Mouse (Mus musculus): ENCODE measurements at regions not wholly inside any gene's neighbourhood (a gene's known extent, or its start where the extent isn't known, plus 50 kb on each side); places are given as distances from the start of the nearest gene placed in this dataset.

- TF ChIP-seq CTCF (IDR thresholded peaks at IDR 0.05; ENCODE audit: low read depth) (no peak), EP300 (IDR thresholded peaks at IDR 0.05; ENCODE audit: low read depth) (no peak)
- ATAC-seq: no peak
- no peak overlapping the region for H3K9ac ChIP-seq (replicated peaks)
- no peaks in the 10 kb centered on the region for H3K36me3 ChIP-seq (replicated peaks; ENCODE audit: insufficient read depth, low read length)
- no peak overlapping the region for H3K27ac ChIP-seq (ENCODE audit: low read depth)
- H3K4me2 ChIP-seq (ENCODE audit: low read depth, low read length): no peak overlapping the region
- 79% methylated on average over 5 of the region's 5 CpGs for WGBS (ENCODE audit: insufficient replicate concordance)
- H3K4me3 ChIP-seq (ENCODE audit: low read depth, low read length): no peak overlapping the region
- H3K9me3 ChIP-seq (ENCODE audit: low read length): no peaks in the 10 kb centered on the region
- no peak for DNase-seq
- H3K27me3 ChIP-seq (ENCODE audit: insufficient read depth, low read length): no peaks in the 10 kb centered on the region
- no peaks in the 10 kb centered on the region for H3K4me1 ChIP-seq (ENCODE audit: insufficient read depth)
Observed at GRCm38 (mm10) chr15:5846571-5846970, 453.0 kb upstream of the Dab2 start.

DNA sequence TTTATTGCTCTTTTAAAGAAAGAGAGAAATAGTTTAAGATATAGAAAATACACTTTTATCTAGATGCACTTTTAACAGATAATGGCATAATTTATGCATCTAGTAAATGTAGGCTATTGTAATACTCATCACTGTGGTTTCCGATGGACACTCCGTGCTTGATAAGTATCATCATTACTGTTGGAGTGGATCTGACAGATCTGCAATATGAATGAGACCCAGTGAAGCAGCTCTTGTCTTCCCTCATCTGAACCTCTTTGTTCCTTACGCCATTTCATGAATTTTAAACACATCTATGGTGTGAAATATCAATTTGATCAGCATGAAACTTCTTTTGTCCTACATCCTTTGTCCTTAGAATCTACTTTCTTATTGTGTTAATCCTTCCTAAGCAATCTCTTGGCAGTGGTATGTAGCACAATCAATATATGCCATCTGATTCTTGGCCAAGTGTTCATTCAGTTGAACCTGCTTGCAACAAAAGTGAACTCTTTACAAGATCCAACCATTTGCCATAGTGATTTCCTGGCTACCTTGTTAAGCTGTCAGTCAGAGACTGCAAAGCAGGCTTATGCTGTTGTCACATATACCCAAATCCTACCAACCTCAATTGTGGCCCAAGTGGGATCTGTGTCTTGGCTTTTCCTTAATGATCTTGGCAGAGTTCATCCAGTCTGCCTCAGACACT, 452.0 kb upstream of the Dab2 start:
- TF ChIP-seq EP300 (IDR thresholded peaks at IDR 0.05; ENCODE audit: low read depth) (no peak), CTCF (IDR thresholded peaks at IDR 0.05; ENCODE audit: low read depth) (no peak)
- no peak for ATAC-seq
- WGBS (ENCODE audit: insufficient replicate concordance): 82% methylated on average over 3 of the region's 3 CpGs

GRCm38 (mm10) chr15:5852523-5852922, 447.1 kb upstream of the Dab2 start:
- ATAC-seq (no peak), DNase-seq (no peak)
- no peaks in the 10 kb centered on the region for H3K9me3 ChIP-seq (ENCODE audit: low read length)
- H3K9ac ChIP-seq (replicated peaks): no peak overlapping the region
- no peak overlapping the region for H3K27ac ChIP-seq (ENCODE audit: low read depth)
- no peaks in the 10 kb centered on the region for H3K27me3 ChIP-seq (ENCODE audit: insufficient read depth, low read length)
- WGBS (ENCODE audit: insufficient replicate concordance): 61% methylated on average over 3 of the region's 3 CpGs
- no peaks in the 10 kb centered on the region for H3K36me3 ChIP-seq (replicated peaks; ENCODE audit: insufficient read depth, low read length)
- H3K4me1 ChIP-seq (ENCODE audit: insufficient read depth): no peaks in the 10 kb centered on the region
- H3K4me2 ChIP-seq (ENCODE audit: low read depth, low read length): no peak overlapping the region
- no peak overlapping the region for H3K4me3 ChIP-seq (ENCODE audit: low read depth, low read length)
- TF ChIP-seq CTCF (IDR thresholded peaks at IDR 0.05; ENCODE audit: low read depth) (no peak), EP300 (IDR thresholded peaks at IDR 0.05; ENCODE audit: low read depth) (no peak)

More for the DNA sequence above, 452.0 kb upstream of the Dab2 start:
- H3K27ac ChIP-seq (ENCODE audit: low read depth): no peak overlapping the region
- no peak for DNase-seq
- no peak overlapping the region for H3K9ac ChIP-seq (replicated peaks)
- H3K9me3 ChIP-seq (ENCODE audit: low read length): no peaks in the 10 kb centered on the region
- no peak overlapping the region for H3K4me2 ChIP-seq (ENCODE audit: low read depth, low read length)
- H3K27me3 ChIP-seq (ENCODE audit: insufficient read depth, low read length): no peaks in the 10 kb centered on the region
- H3K4me1 ChIP-seq (ENCODE audit: insufficient read depth): no peaks in the 10 kb centered on the region
- no peak overlapping the region for H3K4me3 ChIP-seq (ENCODE audit: low read depth, low read length)
- no peaks in the 10 kb centered on the region for H3K36me3 ChIP-seq (replicated peaks; ENCODE audit: insufficient read depth, low read length)

GRCm38 (mm10) chr15:5869289-5869688, 430.3 kb upstream of the Dab2 start:
- no peaks in the 10 kb centered on the region for H3K36me3 ChIP-seq (replicated peaks; ENCODE audit: insufficient read depth, low read length)
- H3K27ac ChIP-seq (ENCODE audit: low read depth): no peak overlapping the region
- TF ChIP-seq CTCF (IDR thresholded peaks at IDR 0.05; ENCODE audit: low read depth) (no peak), EP300 (IDR thresholded peaks at IDR 0.05; ENCODE audit: low read depth) (no peak)
- no peak overlapping the region for H3K9ac ChIP-seq (replicated peaks)
- 74% methylated on average over 12 of the region's 12 CpGs for WGBS (ENCODE audit: insufficient replicate concordance)
- no peaks in the 10 kb centered on the region for H3K9me3 ChIP-seq (ENCODE audit: low read length)
- no peak overlapping the region for H3K4me3 ChIP-seq (ENCODE audit: low read depth, low read length)
- H3K4me1 ChIP-seq (ENCODE audit: insufficient read depth): no peaks in the 10 kb centered on the region
- H3K27me3 ChIP-seq (ENCODE audit: insufficient read depth, low read length): no peaks in the 10 kb centered on the region
- DNase-seq (no peak), ATAC-seq (no peak)
- H3K4me2 ChIP-seq (ENCODE audit: low read depth, low read length): no peak overlapping the region

- no peak overlapping the region for H3K9ac ChIP-seq (replicated peaks)
- no peaks in the 10 kb centered on the region for H3K36me3 ChIP-seq (replicated peaks; ENCODE audit: insufficient read depth, low read length)
- DNase-seq (no peak), ATAC-seq (no peak)
- H3K4me2 ChIP-seq (ENCODE audit: low read depth, low read length): no peak overlapping the region
- no peaks in the 10 kb centered on the region for H3K4me1 ChIP-seq (ENCODE audit: insufficient read depth)
- H3K27me3 ChIP-seq (ENCODE audit: insufficient read depth, low read length): no peaks in the 10 kb centered on the region
- H3K27ac ChIP-seq (ENCODE audit: low read depth): no peak overlapping the region
- no peak for TF ChIP-seq EP300 (IDR thresholded peaks at IDR 0.05; ENCODE audit: low read depth)
- no peak for TF ChIP-seq CTCF (IDR thresholded peaks at IDR 0.05; ENCODE audit: low read depth)
- no peak overlapping the region for H3K4me3 ChIP-seq (ENCODE audit: low read depth, low read length)
- WGBS (ENCODE audit: insufficient replicate concordance): 64% methylated on average over 2 of the region's 2 CpGs
- no peaks in the 10 kb centered on the region for H3K9me3 ChIP-seq (ENCODE audit: low read length)
Observed at GRCm38 (mm10) chr15:5869866-5870265, 429.7 kb upstream of the Dab2 start.

DNA sequence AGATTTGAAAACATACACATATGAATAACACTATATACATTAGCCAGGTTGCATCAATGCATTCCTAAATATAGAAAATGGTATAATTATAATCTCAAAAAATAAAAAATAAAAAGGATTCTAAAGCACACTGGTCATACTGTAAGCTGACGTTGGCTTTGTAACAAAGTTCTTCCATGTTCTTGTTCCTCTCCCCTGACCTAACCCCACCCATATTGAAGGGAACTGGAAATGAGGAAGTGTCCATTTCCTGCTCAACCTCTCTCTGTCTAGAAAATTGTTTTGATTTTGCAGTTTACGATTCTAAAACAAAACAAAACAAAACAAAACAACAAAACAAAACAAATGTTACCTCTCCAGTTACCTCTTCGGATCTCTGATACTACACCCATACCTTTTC, 427.5 kb upstream of the Dab2 start:
- no peak overlapping the region for H3K4me2 ChIP-seq (ENCODE audit: low read depth, low read length)
- 41% methylated on average over 3 of the region's 3 CpGs for WGBS (ENCODE audit: insufficient replicate concordance)
- no peaks in the 10 kb centered on the region for H3K27me3 ChIP-seq (ENCODE audit: insufficient read depth, low read length)
- H3K4me3 ChIP-seq (ENCODE audit: low read depth, low read length): no peak overlapping the region
- H3K9me3 ChIP-seq (ENCODE audit: low read length): no peaks in the 10 kb centered on the region
- no peaks in the 10 kb centered on the region for H3K4me1 ChIP-seq (ENCODE audit: insufficient read depth)
- no peak for TF ChIP-seq CTCF (IDR thresholded peaks at IDR 0.05; ENCODE audit: low read depth)
- no peak for TF ChIP-seq EP300 (IDR thresholded peaks at IDR 0.05; ENCODE audit: low read depth)
- no peaks in the 10 kb centered on the region for H3K36me3 ChIP-seq (replicated peaks; ENCODE audit: insufficient read depth, low read length)
- H3K9ac ChIP-seq (replicated peaks): no peak overlapping the region
- ATAC-seq (no peak), DNase-seq (no peak)
- no peak overlapping the region for H3K27ac ChIP-seq (ENCODE audit: low read depth)

All from liver, postnatal 0 days (tissue).